Mouse (Mus musculus) mesoderm, embryonic 11.5 days (tissue): ENCODE measurements at regions not wholly inside any gene's neighbourhood (a gene's known extent, or its start where the extent isn't known, plus 50 kb on each side); places are given as distances from the start of the nearest gene placed in this dataset.

ENCODE experiments used
- DNase-seq: peaks from one replicate; pipeline ENCODE4 v3.0.0-alpha.2; 2012; ENCODE audit warnings: low read depth, low spot score

DNA sequence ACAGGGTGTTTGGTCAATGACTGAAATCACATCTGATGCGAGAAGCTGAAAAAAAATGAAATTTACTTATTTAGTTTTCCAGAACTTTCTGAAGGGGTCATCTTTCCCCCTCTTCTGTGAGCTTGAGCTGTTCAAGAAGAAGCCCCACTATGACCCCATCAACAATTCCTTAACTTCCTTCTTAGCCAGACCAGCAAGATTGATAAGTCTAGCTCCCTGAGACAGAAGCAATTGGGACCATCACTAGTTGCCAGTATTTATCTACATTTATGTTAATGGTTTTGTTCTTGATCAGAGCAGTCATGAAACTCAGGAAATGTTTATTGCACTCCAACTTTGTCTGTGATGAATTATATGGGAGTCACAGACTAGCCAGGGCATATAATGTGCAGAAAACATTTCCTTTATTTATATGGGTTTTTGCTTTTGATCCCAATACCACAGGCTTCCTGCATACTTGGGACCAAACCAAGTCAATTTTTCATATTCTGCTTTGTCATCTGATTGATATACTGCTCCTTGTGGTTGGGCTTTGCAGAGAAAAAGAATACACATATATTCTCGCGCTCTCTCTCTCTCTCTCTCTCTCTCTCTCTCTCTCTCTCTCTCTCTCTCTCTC, 645.5 kb upstream of the Cdh11 start:
- DNase-seq: no peak

DNA sequence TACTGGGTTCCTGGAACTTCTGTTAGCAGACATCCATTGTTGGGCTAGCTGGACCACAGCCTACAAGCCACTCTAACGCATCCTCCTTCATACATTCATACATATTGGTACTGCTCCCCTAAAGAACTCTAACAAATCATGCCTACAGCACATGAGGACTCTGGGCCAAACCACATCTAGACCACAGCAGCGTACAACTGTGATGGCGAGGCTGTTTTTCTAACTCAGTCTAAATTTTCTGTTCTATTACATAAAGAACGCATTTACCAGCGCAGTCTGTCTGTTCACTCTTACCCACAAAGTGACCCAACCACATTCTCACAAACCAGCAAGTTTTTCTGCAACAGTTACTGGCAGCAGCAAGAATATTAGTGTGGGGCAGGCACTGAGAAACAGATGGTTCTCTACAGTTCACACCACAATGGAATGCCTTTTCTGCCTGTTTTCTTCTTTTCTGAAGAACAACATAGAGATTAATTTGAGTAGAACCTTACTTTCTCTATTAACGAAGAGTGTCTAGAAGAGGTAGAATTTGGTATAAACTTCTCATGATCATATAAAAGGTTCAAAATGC, 648.2 kb upstream of the Cdh11 start:
- DNase-seq: no peak

GRCm38 (mm10) chr8:103438995-103439717, 653.7 kb upstream of the Cdh11 start:
- no peak for DNase-seq

DNA sequence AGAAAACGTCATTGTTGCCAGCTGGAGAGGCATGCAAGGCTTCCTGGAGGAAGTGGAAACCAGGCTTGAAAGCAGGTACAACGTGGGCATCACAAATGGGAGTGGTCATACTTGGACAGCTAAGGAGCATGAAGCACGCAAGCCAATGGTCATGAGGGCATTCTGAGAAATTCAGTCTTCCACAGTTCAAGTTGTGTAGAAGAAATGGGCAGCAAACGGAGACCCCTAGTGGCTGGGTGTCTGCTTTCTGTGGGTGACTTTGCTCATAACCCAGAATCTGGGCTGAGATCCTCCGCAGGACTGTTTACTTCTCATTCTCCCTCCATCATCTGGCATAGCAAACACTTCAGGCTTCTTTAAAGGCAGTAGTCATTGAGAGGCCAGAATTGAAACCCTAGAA, 655.7 kb upstream of the Cdh11 start:
- DNase-seq: peak; percentile 10

- peak; percentile 49 for DNase-seq
These were observed 657.1 kb upstream of the Cdh11 start for GRCm38 (mm10) chr8:103442420-103443125.

DNA sequence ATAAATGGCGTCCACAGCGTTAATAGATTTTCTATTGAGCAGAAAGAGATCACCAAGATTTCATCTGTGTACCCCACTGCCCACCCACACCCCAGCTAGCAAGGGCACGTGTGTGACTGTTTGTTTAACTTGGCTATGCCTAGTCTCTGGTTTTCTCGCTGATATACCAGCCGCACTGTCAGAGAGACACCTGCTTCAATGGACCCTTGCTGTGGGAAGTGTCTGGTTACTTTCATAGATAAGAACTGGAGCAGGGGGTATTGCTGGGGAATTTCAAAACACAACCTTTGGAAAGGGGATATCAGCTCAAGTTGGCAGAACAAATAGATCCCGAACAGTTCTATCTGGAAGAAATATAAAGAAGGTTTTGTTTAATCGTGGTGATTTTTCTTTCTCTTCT, 656.8 kb upstream of the Cdh5 start:
- DNase-seq: no peak

GRCm38 (mm10) chr8:103445378-103445777, 656.0 kb upstream of the Cdh5 start:
- no peak for DNase-seq

DNA sequence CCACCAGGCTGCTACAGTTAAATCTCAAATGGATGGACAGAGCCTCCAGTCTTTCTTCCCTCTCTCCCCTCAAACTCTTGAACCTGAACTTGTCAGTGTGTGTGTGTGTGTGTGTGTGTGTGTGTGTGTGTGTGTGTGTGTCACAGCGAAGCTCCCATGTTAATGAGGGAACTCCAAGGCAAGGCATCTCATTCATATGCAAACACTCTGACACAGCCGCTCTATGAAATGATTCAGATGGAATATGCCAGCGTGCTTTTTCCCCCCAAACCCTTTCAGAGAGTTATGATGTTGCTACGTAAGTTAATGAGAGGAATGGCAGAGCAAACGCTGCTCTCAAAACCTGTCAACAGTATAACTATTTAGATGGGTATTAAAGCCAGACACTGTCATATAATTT, 653.5 kb upstream of the Cdh5 start:
- no peak for DNase-seq

DNA sequence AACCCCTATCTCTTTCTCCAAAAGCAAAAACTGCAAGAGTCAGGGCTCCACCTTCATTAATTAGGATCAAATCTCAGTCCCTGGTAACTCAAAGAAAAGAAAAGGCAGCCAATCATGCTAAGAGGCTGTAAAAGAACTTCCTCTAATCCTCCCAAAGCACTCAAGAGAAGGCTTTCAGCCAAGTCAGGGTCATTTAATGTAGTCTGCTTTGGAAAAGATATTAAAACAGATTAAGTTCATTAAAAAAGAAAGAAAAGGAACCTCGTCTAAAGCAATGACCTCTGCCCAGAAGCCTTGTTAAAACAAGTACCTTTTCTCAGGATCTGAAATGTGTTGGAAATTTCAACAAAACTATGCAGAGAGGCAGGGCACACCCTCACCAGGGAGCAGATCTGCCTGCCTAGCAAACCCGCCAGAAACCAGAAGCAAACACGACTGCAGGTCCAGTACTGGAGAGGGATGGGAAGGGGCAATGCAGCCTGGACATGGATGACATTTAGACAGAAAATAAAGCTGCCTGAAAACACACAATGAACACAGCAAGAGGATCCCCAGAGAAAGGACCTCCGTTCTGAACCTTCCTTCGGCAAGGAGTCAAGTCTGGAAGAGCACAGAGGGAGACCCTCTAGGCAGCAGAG, 649.9 kb upstream of the Cdh5 start:
- no peak for DNase-seq

GRCm38 (mm10) chr8:103457176-103457575, 644.2 kb upstream of the Cdh5 start:
- DNase-seq: no peak

DNA sequence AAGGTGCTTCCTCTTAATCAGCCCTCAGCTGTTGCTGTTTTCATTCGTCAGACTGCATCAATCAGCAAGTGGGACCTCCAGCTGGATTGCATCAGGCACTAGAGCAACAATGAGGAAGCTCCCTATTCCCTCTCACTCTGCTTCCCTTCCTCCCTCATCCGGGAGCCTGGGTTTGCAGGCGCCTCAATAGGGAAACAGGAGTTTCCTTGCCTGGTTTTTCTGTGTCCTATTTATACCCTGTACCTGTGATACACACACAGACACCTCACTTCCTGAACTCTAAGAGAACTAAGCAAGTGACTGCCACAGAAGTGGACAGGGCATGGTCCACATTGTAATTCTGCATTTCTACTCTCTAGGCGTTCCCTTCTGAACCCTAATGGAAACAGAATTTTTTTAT, 637.9 kb upstream of the Cdh5 start:
- DNase-seq: no peak

DNA sequence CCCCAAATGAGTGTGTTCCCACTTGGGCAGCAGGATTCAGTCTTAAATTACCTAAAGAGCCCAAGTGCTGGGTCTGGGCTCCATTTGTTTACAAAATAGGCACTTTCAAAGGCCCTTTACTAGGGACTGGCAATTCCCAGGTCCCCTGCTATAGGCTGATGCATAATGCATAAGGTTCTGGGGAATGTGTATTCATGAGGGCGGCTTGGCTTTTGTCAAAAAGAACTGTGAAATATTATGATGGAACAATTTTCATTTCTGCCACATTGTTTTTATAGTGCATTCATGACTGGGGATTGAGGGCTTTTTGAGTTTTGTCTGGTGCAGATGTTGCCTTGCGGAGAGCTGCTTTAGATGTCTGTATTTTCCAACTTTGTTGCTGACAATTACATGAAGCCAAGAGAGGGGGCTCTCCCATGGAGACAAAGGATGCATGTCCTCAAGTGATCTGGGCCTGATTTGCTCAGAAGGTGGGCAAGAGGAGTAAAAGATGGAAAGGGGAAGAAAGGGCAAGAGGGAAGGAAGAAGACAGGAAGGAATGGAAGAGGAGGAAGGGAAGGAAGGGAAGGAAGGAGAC, 636.6 kb upstream of the Cdh5 start:
- peak; percentile 22 for DNase-seq

- DNase-seq: no peak
These were observed 633.8 kb upstream of the Cdh5 start for GRCm38 (mm10) chr8:103467536-103468160.

DNA sequence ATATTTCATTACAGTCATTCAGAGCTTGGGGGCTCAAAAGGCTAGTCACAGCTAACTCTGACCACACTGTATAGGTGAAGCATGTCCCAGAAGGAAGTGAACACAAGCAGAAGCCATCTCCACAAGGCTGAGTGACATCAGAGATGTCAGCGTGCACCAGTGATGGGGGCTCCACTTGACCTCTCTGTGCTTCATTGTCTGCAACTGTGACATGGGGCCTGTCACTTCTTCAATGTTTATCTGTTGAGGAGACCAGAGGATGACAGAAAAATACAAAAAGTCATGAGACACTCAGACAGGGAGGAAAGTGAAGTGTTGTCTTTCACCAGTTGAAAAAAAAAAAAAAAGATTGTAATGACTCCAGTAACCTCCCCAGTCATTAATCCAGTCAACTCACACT, 632.4 kb upstream of the Cdh5 start:
- DNase-seq: no peak

GRCm38 (mm10) chr8:103470316-103470715, 631.1 kb upstream of the Cdh5 start:
- DNase-seq: no peak

GRCm38 (mm10) chr8:103475816-103476797, 625.3 kb upstream of the Cdh5 start:
- DNase-seq: no peak

DNA sequence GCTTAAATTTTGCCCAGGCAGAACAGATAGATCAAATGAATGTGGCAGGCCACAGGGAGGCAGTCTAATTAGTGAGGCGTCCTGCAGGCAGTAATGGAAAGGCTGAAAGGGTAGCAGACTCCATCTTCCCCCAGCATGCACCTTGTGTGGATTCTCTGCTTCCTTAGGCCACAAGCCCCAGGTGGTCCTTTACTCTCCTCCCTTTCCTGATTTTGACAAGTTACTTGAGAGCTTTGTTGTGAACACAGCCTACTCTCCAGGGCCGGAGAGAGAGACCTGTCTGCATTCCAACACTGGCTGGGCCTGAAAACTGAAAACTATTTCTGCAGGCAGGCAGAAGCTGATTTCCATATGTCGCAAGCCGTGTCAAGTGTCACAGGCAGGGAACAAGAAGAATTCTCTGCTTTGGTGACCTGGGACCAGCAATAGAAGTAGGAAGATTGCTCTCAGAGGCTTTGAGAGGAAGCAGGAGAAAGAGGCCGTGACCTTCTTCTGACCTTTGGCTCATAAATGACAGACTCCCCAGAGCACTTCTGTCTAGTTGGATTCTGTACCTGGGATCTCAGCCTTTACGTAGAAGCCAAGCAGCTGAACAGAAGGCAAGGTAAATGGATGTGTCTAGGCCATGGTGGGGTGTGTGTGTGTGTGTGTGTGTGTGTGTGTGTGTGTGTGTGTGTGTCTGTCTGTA, 619.2 kb upstream of the Cdh5 start:
- peak; percentile 79 for DNase-seq

DNA sequence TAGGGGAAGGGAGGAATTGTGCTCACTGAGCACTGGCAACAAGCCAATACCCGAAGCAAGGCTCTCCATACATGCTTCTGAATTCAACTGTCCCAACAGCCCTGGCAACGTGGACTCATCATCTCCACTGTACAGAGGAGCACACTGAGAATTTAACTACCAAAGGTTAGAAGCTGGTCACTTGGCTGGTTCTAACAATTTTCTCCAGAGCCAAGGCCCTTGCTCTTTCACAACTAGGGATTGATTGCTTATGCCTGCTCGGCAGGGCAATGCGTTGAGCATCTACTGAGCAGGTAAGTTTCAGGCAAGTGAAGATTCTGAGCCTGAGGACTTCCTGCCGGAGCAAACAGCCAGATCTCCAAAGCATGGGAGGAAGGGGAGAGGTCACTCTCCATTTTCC, 616.0 kb upstream of the Cdh5 start:
- DNase-seq: no peak

GRCm38 (mm10) chr8:103489411-103489810, 612.0 kb upstream of the Cdh5 start:
- no peak for DNase-seq
